Mouse (Mus musculus) testis, adult 2 months (tissue): Measurements from ENCODE around the gene Scn5a.

Source experiments
- CTCF ChIP-seq: fragments of 200-500 bp; IDR thresholded peaks from 2 replicates; pipeline ENCODE4 v1.5.1; 2012; ENCODE audit warnings: low read depth, mild to moderate bottlenecking, inconsistent platforms, low read length, moderate library complexity; ENCODE audit not compliant: control insufficient read depth, insufficient read depth, insufficient replicate concordance
- POLR2A ChIP-seq: fragments of 200-500 bp; IDR thresholded peaks from 2 replicates; pipeline ENCODE4 v1.6.1; 2012; ENCODE audit warnings: low read depth, mild to moderate bottlenecking, inconsistent platforms, low read length, moderate library complexity; ENCODE audit not compliant: control insufficient read depth

GRCm38 (mm10) chr9:119624151-119624550 lies 45.3 kb upstream of the Scn5a start:
- TF ChIP-seq CTCF = no peak
- TF ChIP-seq POLR2A = no peak
